Mouse (Mus musculus): ENCODE data around the gene Alox12.

DNA sequence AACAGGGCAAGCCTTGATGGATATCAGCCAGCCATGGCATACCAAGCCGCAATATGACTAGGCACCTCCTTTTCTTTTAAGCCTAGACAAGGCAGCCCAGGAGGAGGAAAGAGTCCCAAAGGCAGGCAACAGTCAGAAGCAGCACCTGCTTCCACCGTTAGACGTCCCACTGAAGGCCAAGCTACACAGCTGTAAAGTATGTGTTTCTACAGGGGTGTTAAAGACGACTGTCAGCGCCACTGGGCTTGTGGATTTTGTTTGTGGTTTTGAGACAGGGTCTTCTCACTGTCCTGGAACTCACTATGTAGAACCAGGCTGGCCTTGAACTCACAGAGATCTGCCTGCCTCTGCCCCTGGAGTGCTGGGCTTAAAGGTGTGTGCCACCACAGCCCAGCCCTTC, 30.5 kb upstream of the Alox12 start:
- TF ChIP-seq CTCF (IDR thresholded peaks at IDR 0.05; ENCODE audit: low read depth) (no peak), EP300 (IDR thresholded peaks at IDR 0.05; ENCODE audit: low read depth) (no peak)

All from heart, postnatal 0 days (tissue).